In the genomic region with DNA sequence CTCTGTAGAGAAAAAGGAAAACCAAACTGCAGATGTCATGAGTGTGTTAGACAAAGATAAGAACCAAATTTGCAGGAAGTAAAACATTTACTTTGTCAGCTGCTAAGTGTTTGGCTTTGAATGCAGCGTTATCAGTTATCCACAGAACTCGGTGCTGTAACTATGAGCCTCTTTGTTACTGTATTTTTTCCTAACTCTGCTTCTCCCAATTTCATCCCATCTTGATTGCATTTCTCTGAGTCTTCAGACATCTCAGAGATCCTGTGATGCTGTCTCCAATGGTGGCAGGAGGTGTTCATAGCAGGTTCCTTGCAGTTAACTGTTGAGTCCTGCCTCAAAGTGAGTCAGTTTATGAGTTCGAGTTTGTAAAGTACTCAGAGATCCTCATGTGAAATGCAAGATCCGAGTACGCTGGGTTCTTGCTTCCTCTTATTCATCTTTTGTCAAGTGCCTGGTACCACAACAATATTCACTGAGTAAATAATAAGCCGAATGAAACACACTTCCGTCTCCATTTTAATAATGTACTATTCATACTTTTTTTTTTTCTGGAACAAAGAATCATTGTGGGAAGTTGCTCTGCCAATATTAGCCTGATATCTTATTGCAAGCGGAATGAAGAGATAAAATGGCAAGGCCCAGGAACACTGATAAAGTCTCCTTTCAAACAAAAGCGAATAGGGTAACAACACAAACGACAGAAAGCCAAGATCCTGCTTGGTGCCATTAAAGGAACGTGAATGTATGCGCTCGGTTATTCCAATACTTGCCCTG, we compare ENCODE assay signal across 13 mouse cellular contexts.
DNase-seq lines count a peak whose midpoint lies in the region; ATAC-seq and TF ChIP-seq lines count a peak whose summit lies in the region.
"Had no signal": no experiment of that assay in that cellular context is flagged by ENCODE, and none has a peak within 500 bp of the region (broad histone marks: within the 10 kb centered on the region; RNA-seq: fewer than 3 reads in every experiment).

No protein-coding gene starts in this region.

- ATAC-seq in heart, embryonic 12.5 days (ENCODE audit: insufficient number of reproducible peaks, low FRiP score): peak; percentile 87
- no peak for ATAC-seq in lung, postnatal 0 days
- ATAC-seq in liver, embryonic 12.5 days: peak; percentile 87
- ATAC-seq in stomach, postnatal 0 days (ENCODE audit: low FRiP score, low TSS enrichment): peak; percentile 86

- peaks cover 6% of the 10 kb centered on the region for H3K4me1 ChIP-seq in heart, embryonic 12.5 days (replicated peaks)
- no peaks in the 10 kb centered on the region for H3K4me1 ChIP-seq in lung, postnatal 0 days (ENCODE audit: insufficient read depth, low read depth, low read length)
- H3K4me1 ChIP-seq in liver, embryonic 12.5 days: peaks cover 70% of the 10 kb centered on the region
- H3K4me1 ChIP-seq in stomach, postnatal 0 days (replicated peaks; ENCODE audit: control insufficient read depth, insufficient read depth): no peaks in the 10 kb centered on the region

- WGBS in heart, embryonic 12.5 days: 45% methylated on average over 13 of the region's 13 CpGs
- 32% methylated on average over 13 of the region's 13 CpGs for WGBS in lung, postnatal 0 days
- 19% methylated on average over 13 of the region's 13 CpGs for whole genome bisulfite sequencing in liver, embryonic 12.5 days (ENCODE audit: insufficient replicate concordance)
- WGBS in stomach, postnatal 0 days: 49% methylated on average over 13 of the region's 13 CpGs

- DNase-seq in heart, adult 8-10 months (ENCODE audit: low spot score): no peak
- DNase-seq in lung, postnatal 0 days (ENCODE audit: low spot score): peak; percentile 12
- no peak for DNase-seq in lung, postnatal 25 days (ENCODE audit: low spot score)
- DNase-seq in stomach, postnatal 0 days (ENCODE audit: low spot score): no peak
- DNase-seq in embryo, embryonic 10 days (ENCODE audit: low spot score): no peak
- DNase-seq in gastrocnemius, postnatal 4 days (ENCODE audit: low spot score in 2 of 2): no peak
- DNase-seq: B cell, adult 2 months; cerebellum, postnatal 14 days; kidney, adult 18-20 months; left cerebral cortex, postnatal 4 days; thymus, postnatal 14 days had no signal

- peak; percentile 27; the same call in 1 of the 2 replicates for TF ChIP-seq EP300 in lung, postnatal 0 days (IDR thresholded peaks at IDR 0.05)
- no peak for TF ChIP-seq EP300 in stomach, postnatal 0 days (optimal IDR thresholded peaks at IDR 0.05)

- no peak for TF ChIP-seq CTCF in lung, postnatal 0 days (IDR thresholded peaks at IDR 0.05)
- TF ChIP-seq CTCF in stomach, postnatal 0 days (IDR thresholded peaks at IDR 0.05; ENCODE audit: low read depth): no peak

- peak overlapping the region; percentile 81 for H3K27ac ChIP-seq in heart, embryonic 12.5 days (ENCODE audit: poor library complexity, severe bottlenecking)
- no peak overlapping the region for H3K27ac ChIP-seq in lung, postnatal 0 days (ENCODE audit: low read length)
- H3K27ac ChIP-seq in liver, embryonic 12.5 days: peak overlapping the region; percentile 94
- H3K27ac ChIP-seq in stomach, postnatal 0 days (replicated peaks): no peak overlapping the region; the same call in 1 of the 2 replicates

- H3K9me3 ChIP-seq in heart, embryonic 12.5 days (replicated peaks): no peaks in the 10 kb centered on the region; the same call in 1 of the 2 replicates
- H3K9me3 ChIP-seq in lung, postnatal 0 days (ENCODE audit: low read length): no peaks in the 10 kb centered on the region
- no peaks in the 10 kb centered on the region for H3K9me3 ChIP-seq in liver, embryonic 12.5 days (replicated peaks)
- no peaks in the 10 kb centered on the region for H3K9me3 ChIP-seq in stomach, postnatal 0 days (ENCODE audit: control insufficient read depth, low read length)

- no peak overlapping the region for H3K4me3 ChIP-seq in heart, embryonic 12.5 days
- H3K4me3 ChIP-seq in lung, postnatal 0 days (ENCODE audit: low read depth, low read length): no peak overlapping the region
- no peak overlapping the region; the same call in 1 of the 2 replicates for H3K4me3 ChIP-seq in liver, embryonic 12.5 days
- no peak overlapping the region for H3K4me3 ChIP-seq in stomach, postnatal 0 days (ENCODE audit: low read depth, low read length)

- H3K9ac ChIP-seq in heart, embryonic 12.5 days: no peak overlapping the region
- H3K9ac ChIP-seq in lung, postnatal 0 days (replicated peaks; ENCODE audit: low read depth): no peak overlapping the region
- H3K9ac ChIP-seq in liver, embryonic 12.5 days: peak overlapping the region; percentile 31
- H3K9ac ChIP-seq in stomach, postnatal 0 days (ENCODE audit: low read length): no peak overlapping the region

- H3K36me3 ChIP-seq in heart, embryonic 12.5 days: no peaks in the 10 kb centered on the region
- H3K36me3 ChIP-seq in lung, postnatal 0 days (ENCODE audit: insufficient read depth, low read length): no peaks in the 10 kb centered on the region
- H3K36me3 ChIP-seq in liver, embryonic 12.5 days: no peaks in the 10 kb centered on the region
- no peaks in the 10 kb centered on the region for H3K36me3 ChIP-seq in stomach, postnatal 0 days (ENCODE audit: control insufficient read depth, insufficient read depth, low read length)

- no peaks in the 10 kb centered on the region for H3K27me3 ChIP-seq in heart, embryonic 12.5 days (replicated peaks)
- no peaks in the 10 kb centered on the region for H3K27me3 ChIP-seq in lung, postnatal 0 days (replicated peaks; ENCODE audit: insufficient read depth, low read length)
- H3K27me3 ChIP-seq in liver, embryonic 12.5 days (replicated peaks): no peaks in the 10 kb centered on the region
- no peaks in the 10 kb centered on the region for H3K27me3 ChIP-seq in stomach, postnatal 0 days (ENCODE audit: control insufficient read depth, insufficient read depth, low read length)

- no peak overlapping the region for H3K4me2 ChIP-seq in heart, embryonic 12.5 days
- H3K4me2 ChIP-seq in lung, postnatal 0 days (replicated peaks; ENCODE audit: low read depth, low read length): no peak overlapping the region
- H3K4me2 ChIP-seq in liver, embryonic 12.5 days: peak overlapping the region; percentile 63
- H3K4me2 ChIP-seq in stomach, postnatal 0 days (replicated peaks; ENCODE audit: low read depth): no peak overlapping the region

Comparison
In these comparisons a context has a peak if more than half of its experiments do, and no peak if none do; other contexts are left out.
1. H3K27ac ChIP-seq: peak in heart, embryonic 12.5 days (single experiment) and liver, embryonic 12.5 days (single experiment); none in lung, postnatal 0 days (single experiment) and stomach, postnatal 0 days (single experiment).